Mouse (Mus musculus): ENCODE measurements around the gene Spata9.

- TF ChIP-seq CTCF (IDR thresholded peaks at IDR 0.05; ENCODE audit: low read depth) (peak; percentile 55), EP300 (IDR thresholded peaks at IDR 0.05; ENCODE audit: low read depth) (no peak)
Observed at GRCm38 (mm10) chr13:75981901-75982300, 15.0 kb downstream of the Spata9 start.
